Mouse (Mus musculus): ENCODE measurements around the gene Cabp1.
A peak's percentile ranks its signal among the peaks of the same experiment; 100 is the strongest.
"Not testable (repeated sequence)": the region's sequence is repeated elsewhere in the genome, so short reads cannot be mapped to it uniquely, and the experiment has no call there.

Cabp1 gene

DNA sequence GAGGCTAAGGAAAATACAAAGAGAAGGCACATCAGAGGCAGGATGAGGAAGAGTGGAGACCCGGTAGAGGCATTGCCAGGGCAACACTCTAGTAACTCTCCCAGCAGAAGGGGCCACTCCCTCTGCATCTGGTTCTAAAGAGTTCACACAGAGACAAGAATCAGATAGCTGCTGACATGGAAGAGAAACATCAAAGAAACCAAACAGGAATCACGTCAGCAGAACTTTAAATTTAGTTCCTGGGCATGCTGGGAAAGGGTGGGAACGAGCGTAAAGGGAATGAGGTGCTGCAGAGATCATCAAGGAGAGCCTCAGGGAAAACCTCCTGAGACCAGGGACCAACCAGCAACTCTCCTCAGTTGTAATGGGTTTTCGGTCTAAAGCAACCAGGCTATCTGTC is 43.2 kb downstream of the Cabp1 start:
- no peak for DNase-seq (ENCODE audit: low read depth)

DNA sequence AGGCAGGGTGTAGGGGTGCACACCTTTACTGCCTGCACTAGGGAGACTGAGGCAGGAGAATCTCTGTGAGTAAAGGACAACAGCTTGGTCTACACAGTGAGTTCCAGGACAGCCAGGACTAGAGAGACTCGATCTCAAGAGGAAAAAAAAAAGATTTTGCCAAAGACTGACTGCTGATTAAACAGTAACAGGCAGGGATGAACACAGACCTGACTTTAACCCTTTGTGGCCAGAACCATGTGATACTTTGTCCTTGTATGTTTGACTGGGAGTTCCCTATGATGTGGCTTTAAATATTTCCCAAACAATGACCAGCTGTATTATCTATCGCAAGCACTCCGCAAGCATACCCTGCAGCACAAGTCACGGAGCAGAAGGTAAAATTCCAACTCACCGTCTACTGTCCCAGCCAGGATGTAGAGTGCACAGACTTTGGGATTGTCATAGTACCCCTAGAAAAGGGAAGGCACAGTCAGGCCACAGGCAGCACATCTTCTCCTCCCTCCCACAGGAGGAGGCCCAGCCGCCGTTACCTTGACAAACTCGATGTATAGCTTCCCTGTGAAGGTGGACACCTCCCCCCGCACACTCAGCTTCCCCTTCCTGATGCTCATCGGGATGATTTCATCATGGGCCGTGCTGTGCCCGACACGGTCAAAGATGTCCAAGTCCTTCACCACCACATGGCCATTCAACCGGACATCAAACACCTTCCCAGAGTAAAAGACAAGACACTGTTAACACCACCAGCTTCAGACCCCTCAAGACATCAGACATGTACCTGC is 44.3 kb downstream of the Cabp1 start:
- no peak for DNase-seq (ENCODE audit: low read depth)

DNA sequence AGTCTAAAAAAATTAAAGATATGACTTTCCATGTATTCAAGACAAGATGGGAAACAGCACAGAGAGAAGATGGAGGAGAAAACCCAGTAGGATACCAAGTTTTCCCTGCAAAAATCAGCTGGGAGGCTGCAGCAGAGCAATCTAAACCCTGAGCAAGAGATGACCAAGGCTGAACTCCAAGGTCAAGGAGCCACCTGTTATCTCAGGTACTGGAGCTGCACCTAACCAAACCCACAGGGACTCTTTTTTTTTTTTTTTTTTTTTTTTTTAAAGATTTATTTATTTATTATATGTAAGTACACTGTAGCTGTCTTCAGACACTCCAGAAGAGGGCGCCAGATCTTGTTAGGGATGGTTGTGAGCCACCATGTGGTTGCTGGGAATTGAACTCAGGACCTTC is 45.3 kb downstream of the Cabp1 start:
- not testable (repeated sequence) for DNase-seq (ENCODE audit: low read depth)

GRCm38 (mm10) chr5:115148378-115148777 is 45.8 kb downstream of the Cabp1 start:
- DNase-seq (ENCODE audit: low read depth): no peak

- DNase-seq (ENCODE audit: low read depth): no peak
These were observed 46.8 kb downstream of the Cabp1 start for GRCm38 (mm10) chr5:115147388-115147787.

DNA sequence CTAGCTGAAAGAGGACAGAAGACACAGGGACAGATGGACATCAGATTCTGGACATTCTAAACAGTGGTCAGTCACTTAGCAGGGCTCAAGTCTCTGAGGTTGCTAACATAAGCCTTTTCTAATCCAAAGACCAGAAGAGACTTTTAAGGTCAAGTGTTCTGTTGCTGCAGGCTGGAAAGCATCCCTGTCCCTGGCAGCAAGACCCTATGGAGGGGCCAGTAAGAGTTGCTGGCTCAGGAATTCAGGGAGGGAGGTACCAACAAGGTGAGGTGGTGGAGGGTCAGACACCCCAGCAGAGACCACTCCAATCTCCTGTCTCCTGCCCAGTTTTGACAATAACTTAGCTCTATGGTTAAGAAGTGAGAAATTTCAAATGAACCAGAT is 47.4 kb downstream of the Cabp1 start:
- DNase-seq (ENCODE audit: low read depth): no peak

GRCm38 (mm10) chr5:115145976-115146746 is 48.0 kb downstream of the Cabp1 start:
- no peak for DNase-seq (ENCODE audit: low read depth)

DNA sequence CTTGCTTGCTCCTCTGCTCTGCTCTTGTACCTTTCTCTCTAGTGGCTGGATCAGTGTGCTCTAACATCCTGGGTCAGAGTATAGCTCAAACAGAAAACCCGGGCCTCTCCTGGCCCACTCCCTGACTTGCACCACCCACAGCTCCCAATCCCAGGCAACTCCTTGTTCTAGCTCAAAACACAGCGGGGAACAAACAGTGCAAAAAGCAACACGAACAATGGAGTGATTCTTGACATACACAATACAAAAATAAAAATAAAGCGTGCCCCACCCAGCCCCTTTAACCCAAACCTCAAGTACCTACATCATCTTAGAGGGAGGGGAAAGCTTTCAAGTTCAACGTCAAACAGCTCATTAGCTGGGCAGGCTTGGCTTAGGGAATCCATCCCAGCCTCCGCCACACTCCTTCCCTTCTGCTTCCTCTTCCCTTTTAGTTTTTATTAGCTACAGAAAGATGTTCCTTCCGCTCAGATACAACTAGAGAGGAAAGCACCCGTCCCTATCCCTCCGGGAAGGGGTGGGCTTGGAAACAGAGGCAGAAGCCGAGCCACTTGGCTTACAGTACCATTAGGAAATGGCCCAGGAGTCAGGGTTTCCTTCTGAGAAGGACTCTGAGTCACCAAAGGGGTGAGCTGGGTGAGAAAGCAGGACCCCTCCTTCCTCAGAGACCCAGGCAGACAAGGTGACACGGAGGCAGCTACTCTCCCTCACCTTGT is 48.8 kb downstream of the Cabp1 start:
- no peak for DNase-seq (ENCODE audit: low read depth)

DNA sequence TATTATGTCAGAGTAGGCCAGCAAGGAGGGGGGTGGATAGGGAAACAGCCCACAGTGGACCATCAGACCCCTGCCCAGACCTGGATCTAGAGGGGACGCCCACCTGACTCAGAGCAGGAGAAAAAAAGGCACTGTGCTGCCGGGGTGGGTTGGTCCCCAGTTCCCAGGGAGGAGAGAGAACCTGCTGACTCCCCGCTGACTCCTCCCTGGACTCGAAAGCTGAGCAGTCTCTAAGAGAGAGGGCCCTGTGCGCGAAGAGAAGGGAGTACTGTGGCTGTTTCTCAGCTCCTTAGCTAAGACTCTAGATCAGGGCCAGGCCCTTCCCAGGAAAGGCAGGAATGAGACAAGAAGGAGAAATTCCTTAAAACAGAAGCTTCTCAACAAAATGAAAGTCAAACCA is 49.7 kb downstream of the Cabp1 start:
- no peak for DNase-seq (ENCODE audit: low read depth)

DNA sequence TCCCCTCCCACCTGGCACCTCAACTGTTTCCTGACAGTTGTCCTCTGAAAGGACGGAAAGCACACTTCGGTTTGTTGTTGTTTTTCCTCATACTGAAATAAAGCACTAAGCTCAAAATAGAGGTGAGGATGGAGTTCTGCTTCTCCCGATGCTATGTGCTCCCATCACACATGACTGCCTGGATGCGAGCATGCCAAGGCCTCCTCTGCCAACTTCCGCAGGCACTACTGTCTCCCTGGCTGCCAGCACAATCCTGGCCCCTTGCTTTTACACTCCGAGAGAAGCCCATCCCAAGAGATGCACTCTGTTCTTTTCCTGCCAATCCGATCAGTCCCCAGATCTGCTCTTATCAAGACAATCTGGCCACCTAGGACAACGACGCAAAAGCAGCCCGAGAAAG is 50.6 kb downstream of the Cabp1 start:
- no peak for DNase-seq (ENCODE audit: low read depth)

DNA sequence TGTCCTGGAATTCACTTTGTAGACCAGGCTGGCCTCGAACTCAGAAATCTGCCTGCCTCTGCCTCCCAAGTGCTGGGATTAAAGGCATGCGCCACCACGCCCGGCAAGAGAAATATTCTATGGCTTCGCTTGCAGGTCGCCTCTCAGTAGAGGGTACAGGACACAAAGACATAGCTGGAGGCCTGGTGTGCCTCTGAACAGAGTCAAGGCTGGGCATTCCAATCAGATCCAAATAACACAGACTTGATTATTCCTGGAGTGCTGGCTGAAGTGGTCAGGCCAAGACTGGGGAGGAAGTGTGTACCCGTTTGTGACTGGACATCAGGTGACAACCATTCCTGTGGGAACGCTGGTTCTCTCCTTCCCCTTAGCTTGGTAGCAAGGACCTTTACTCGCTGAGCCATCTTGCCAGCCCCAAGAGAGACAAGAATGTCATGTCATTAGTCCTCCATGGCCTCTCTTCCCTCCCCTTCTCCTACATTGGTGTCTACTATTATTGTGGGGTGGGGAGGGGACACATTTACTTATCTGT is 51.9 kb downstream of the Cabp1 start:
- no peak for DNase-seq (ENCODE audit: low read depth)

DNA sequence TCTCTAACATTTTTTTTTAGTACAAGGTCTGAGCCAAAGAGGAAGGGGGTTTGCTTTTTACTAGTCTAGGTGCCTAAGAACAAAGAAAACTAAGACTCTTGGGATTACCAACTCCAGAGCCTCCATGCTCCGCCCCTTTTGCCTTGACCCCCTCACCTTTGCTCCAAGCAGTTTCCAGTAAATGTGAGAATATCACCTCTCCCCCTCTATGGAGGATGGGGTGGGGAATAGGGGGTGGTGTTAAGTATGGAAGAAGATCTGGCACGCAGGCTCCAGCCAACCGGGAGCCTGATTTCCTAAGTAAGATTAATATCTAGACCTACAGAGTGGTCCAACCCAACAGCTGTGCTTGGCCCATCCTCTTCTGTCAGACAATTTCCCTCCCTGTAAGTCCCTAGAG is 53.5 kb downstream of the Cabp1 start:
- DNase-seq (ENCODE audit: low read depth): no peak

DNA sequence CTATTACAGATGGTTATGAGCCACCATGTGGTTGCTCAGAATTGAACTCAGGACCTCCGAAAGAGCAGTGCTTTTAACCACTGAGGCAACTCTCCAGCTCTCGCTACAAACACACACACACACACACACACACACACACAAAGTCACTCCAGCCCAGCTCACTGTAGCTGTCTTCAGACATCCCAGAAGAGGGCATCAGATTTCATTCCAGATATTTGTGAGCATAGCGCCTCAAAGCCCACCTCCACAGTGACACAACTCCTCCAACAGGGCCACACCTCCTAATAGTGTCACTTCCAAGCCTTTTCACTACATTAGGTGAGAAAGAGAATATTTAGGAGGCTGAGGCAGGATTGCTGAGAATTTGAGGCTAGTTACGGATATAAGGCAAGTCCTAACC is 55.1 kb downstream of the Cabp1 start:
- no peak for DNase-seq (ENCODE audit: low read depth)

DNA sequence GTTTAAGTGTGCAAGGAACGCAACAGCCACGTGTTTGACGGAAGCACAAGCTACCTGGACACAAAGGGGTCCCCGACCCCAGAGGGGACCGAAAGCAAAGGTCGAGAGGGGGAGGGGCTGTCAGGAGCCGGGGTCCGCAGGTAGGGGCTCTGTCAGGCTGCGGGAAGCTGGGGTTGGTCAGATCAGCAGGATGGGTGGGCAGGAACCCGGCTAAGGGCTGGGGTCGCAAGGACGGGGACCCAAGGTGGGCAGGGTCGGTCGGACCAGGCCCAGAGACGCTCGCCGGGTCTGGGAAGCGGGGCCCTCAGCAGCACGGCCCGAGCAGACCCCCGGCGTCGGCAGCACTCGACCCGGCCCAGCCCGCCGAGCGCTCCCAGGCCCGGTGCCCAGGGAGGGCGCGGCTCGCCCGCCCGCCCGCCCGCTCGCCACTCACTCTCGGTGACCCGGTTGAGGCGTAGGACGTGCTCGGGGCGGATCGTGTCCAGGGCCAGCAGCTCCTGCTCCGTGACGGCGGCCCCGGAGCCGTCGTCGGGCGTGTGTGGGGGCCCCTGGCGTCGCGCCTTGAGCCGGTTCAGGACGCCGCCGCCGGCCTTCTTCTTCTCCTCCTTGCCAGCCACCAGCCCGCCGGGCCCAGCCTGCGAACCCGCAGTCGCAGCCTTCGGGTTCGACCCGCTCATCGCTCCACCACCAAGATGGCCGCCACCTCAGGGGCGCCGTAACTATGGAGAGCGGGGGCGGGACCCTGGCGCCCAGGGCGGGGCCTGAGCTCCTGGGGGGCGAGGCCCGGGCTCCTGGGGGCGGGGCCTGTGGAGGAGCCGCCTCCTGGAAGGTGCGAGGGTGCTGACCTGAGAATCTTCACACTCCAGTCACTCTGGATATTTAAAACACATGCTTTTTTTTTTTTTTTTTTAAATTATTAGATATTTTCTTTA is 59.7 kb downstream of the Cabp1 start, which contains the start of gene Unc119b:
Gene Unc119b (minus strand): TSS at position 742 of the 932 bp plus-strand sequence.
- DNase-seq (ENCODE audit: low read depth): peak; percentile 44

DNA sequence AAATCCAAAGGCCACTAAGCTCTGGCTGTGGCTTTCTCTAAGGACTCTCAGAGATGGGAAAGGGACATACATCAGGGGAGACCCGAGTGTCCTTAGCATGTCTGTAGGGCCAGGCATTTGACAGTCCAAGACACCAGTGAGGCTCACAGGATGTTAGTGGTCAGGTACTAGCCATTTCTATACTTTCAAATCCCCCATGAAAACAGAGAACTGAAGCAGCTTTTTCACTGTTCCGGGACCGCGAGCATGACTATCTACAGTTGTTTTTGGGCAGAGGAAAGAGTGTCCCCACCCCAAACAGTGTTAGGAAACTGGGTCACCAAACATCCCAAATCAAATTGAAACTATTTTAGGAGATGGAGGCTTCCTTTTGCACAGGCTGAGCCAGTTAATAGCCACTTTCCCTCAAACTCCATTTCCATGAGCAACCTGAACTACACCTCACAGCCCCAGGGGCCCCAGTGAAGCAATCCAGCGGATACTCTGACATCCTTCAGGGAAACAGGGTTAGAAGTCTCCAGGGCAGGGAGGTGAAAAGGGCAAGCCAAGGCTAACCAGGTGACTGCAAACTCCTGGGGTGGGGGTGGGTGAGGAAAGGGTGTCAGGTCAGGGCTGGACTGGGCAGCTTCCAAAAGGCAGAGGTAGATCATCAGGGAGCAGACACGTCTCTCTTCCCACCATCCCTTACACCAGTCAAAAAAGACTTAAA is 60.7 kb downstream of the Cabp1 start:
- no peak for DNase-seq (ENCODE audit: low read depth)

- DNase-seq (ENCODE audit: low read depth): no peak
These were observed 61.7 kb downstream of the Cabp1 start for GRCm38 (mm10) chr5:115132465-115132864.

DNA sequence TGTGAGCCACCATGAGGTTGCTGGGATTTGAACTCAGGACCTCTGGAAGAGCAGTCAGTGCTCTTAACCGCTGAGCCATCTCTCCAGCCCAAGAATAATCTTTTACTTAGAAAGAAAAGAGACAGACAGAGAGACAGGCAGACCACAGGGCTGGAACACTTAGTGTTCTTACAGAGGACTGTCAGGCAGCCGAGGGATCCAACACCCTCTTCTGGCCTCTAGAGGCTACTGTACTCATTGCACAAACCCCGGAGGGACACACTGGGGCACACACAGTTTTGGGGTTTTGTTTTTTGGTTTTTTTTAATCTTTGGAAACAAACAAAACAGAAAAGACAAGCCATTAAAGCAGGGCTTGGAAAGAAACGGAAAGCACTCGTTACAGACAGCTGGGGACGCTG is 64.9 kb downstream of the Cabp1 start:
- DNase-seq (ENCODE audit: low read depth): no peak

- DNase-seq (ENCODE audit: low read depth): no peak
These were observed 66.6 kb downstream of the Cabp1 start for GRCm38 (mm10) chr5:115127421-115128179.

DNA sequence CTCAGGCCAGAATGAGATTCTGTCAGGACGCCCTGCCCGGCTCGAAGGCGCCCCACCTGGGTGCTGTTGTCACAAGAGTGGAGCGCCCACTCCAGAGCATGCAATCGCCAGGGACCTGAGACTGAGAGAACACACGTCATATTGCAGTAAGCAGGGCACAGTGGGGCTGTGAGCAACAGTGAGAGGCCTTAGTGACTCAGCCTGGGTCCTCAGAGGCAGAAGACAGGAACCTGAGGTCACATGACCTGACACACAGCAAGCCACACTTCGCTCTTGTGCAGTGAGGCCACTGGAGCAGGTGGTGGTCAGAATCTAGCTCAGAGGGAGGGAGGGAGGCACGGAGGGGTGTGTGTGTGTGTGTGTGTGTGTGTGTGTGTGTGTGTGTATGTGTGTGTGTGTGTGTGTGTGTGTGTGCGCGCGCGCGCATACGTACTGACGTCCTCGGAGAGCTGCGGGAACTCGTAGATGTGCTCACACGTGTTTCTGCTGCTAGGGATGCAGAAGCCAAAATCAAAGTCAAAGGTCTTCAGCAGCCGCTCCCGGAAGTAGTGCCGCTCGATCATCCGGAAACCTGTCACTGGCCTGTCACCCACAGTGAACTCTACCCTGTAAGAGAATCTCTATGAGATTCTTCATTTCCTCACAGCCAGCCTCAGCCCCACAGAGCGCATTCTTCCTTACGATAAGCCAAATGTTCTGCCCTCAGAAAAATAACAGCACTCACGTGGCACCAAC is 67.4 kb downstream of the Cabp1 start:
- no peak for DNase-seq (ENCODE audit: low read depth)

Measured in fibroblast of lung, adult 2 months (primary cell).